Mouse (Mus musculus) neural tube, postnatal 0 days (tissue): ENCODE measurements around the gene Dgkk. TPM values are rescaled to one million over a fixed set of nuclear protein-coding genes. Genes with fewer than 3 reads are reported as not detected.

Experiments
- polyA plus RNA-seq: library from polyadenylated mRNA; unstranded; fragments of >200 nt; fragmentation: Nextera tagmentation; extraction: Ambion mirVana; gene quantifications from 2 replicates; pipeline ENCODE4 v1.2.1, GENCODE M21; 2015

Dgkk gene
- polyA plus RNA-seq, result 5.9 and 6.9 TPM in 2 replicates

GRCm38 (mm10) chrX:6779006-6779405, at the start of gene Dgkk:
TSS of gene Dgkk (plus strand) at chrX:6779306.

